Mouse (Mus musculus): ENCODE results near the gene Stk4. TPM values are rescaled to one million over a fixed set of nuclear protein-coding genes. Genes with fewer than 3 reads are reported as not detected.

Stk4 gene
- polyA plus RNA-seq, 1 experiment from 2014 or later = 15.2 TPM

DNA sequence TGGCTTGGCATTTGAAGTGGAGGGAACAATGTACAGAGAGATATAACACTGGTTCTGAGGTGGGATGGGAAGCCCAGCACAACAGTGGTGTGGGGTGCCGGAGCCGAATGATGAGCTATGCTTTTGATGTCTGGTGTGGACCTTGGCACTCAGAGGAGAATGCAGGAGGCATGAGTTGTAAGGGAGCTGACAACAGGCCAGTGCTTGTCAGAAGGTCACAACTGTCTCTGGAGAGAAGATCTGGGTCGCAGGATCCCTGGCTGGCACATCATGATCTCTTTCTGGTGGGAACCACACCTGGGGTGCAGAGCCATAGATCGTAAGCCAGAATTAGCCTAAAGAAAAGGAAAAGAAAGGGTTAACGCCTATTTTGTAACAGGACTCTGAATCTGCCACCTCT is 107.7 kb downstream of the Stk4 start:
- no peak overlapping the region for H3K9ac ChIP-seq (ENCODE audit: low read depth, low read length)
- ATAC-seq (replicated peaks; ENCODE audit: low FRiP score, low read depth) = no peak
- no peaks in the 10 kb centered on the region for H3K27me3 ChIP-seq (ENCODE audit: insufficient read depth, low read length)
- no peaks in the 10 kb centered on the region for H3K9me3 ChIP-seq (replicated peaks; ENCODE audit: low read length)
- 41% methylated on average over 5 of the region's 5 CpGs for WGBS
- H3K4me2 ChIP-seq (ENCODE audit: low read length) = no peak overlapping the region
- TF ChIP-seq CTCF (IDR thresholded peaks at IDR 0.05; ENCODE audit: low read depth) = no peak
- no peak for DNase-seq (ENCODE audit: low spot score)
- no peaks in the 10 kb centered on the region for H3K4me1 ChIP-seq (replicated peaks; ENCODE audit: insufficient read depth, low read length)
- no peak overlapping the region for H3K27ac ChIP-seq
- H3K36me3 ChIP-seq (ENCODE audit: insufficient read depth, low read length) = no peaks in the 10 kb centered on the region
- H3K4me3 ChIP-seq (replicated peaks; ENCODE audit: low read depth, low read length) = no peak overlapping the region

DNA sequence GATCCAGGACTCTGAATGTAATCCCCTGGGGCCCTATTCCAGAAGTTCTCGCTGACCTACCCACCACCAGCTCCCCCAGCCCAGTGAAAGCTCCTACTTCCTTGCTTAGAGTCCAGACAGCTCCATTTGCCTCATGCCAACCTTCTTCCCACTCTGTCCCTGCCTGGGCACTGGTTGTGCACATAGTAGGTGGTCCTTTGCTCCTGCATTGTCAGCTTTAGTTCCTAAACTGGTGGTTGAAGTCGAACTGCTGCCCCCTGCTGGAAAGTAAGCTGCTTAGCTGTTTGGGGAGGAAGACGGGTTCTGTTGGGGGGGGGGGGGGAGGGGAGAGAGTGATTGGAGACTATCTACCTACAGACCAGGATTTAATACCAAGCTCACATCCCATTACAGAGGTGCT is 110.0 kb downstream of the Stk4 start:
- ATAC-seq (replicated peaks; ENCODE audit: low FRiP score, low read depth) = no peak
- H3K27me3 ChIP-seq (ENCODE audit: insufficient read depth, low read length) = no peaks in the 10 kb centered on the region
- DNase-seq (ENCODE audit: low spot score) = peak; percentile 50

DNA sequence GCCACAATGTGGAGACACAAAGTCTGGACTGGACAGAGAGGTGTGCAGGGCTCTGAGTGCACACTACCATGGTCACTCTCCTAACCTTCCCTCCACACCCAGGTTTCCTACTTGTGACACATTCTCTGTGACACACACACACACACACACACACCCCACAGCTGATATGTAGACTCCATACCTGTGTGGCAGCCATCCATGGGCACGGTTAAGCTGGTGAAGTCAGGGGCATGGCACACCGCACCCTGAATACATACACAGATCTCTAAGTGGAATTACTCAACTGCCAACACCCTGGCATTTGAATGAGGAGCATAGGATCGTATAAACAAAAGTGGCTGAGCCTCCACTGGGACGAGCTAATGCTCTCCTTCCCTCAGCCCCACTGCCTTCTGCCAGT is 110.6 kb downstream of the Stk4 start:
- H3K27ac ChIP-seq = no peak overlapping the region
- no peak overlapping the region for H3K4me3 ChIP-seq (replicated peaks; ENCODE audit: low read depth, low read length)
- no peak overlapping the region for H3K4me2 ChIP-seq (ENCODE audit: low read length)
- H3K4me1 ChIP-seq (replicated peaks; ENCODE audit: insufficient read depth, low read length) = no peaks in the 10 kb centered on the region
- H3K9ac ChIP-seq (ENCODE audit: low read depth, low read length) = no peak overlapping the region
- no peaks in the 10 kb centered on the region for H3K27me3 ChIP-seq (ENCODE audit: insufficient read depth, low read length)
- DNase-seq (ENCODE audit: low spot score) (no peak), ATAC-seq (replicated peaks; ENCODE audit: low FRiP score, low read depth) (peak; percentile 37; the same call in 1 of the 2 replicates)
- H3K9me3 ChIP-seq (replicated peaks; ENCODE audit: low read length) = no peaks in the 10 kb centered on the region
- H3K36me3 ChIP-seq (ENCODE audit: insufficient read depth, low read length) = no peaks in the 10 kb centered on the region
- no peak for TF ChIP-seq CTCF (IDR thresholded peaks at IDR 0.05; ENCODE audit: low read depth)
- 79% methylated on average over 4 of the region's 4 CpGs for WGBS

More for the DNA sequence above, 110.0 kb downstream of the Stk4 start:
- Histone ChIP-seq H3K27ac (no peak overlapping the region), H3K4me3 (replicated peaks; ENCODE audit: low read depth, low read length) (no peak overlapping the region), H3K4me2 (ENCODE audit: low read length) (no peak overlapping the region), H3K9ac (ENCODE audit: low read depth, low read length) (no peak overlapping the region), H3K4me1 (replicated peaks; ENCODE audit: insufficient read depth, low read length) (no peaks in the 10 kb centered on the region), H3K36me3 (ENCODE audit: insufficient read depth, low read length) (no peaks in the 10 kb centered on the region), H3K9me3 (replicated peaks; ENCODE audit: low read length) (no peaks in the 10 kb centered on the region)
- WGBS = 47% methylated on average over 3 of the region's 3 CpGs
- peak; percentile 68 for TF ChIP-seq CTCF (IDR thresholded peaks at IDR 0.05; ENCODE audit: low read depth)

DNA sequence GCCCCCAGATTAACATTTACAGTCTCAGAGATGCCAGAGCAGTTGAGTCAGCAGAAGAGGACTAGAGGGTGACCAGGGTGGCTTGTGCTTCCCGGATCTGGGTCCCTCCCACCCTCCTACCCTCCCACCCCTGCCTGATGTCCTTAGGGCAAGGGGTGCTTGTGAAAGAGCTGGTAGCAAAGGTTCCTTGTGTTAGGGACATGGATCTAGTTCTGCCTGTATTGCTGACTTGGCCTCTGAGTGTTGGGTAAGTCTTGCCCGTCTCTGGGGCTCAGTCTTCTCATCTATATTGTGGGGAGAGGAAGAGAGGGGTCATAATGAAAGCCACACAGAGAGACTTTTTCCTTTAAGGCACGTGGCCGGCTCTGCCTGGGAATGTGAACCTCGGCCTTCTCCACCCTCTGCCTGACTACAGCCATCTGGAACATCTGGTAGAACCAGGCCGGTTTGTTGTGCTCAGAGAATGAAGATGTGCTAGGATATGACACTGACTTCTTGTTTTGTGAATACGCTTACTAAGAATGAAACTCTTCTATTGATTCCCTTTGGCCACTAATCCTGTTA is 112.7 kb downstream of the Stk4 start, which contains the start of gene Wfdc5:
Wfdc5 (minus strand) TSS at position 51 of the 564 bp plus-strand sequence.
- no peaks in the 10 kb centered on the region for H3K9me3 ChIP-seq (replicated peaks; ENCODE audit: low read length)
- ATAC-seq (replicated peaks; ENCODE audit: low FRiP score, low read depth) (no peak), DNase-seq (ENCODE audit: low spot score) (no peak)
- TF ChIP-seq CTCF (IDR thresholded peaks at IDR 0.05; ENCODE audit: low read depth) = no peak
- H3K9ac ChIP-seq (ENCODE audit: low read depth, low read length) = no peak within 1 kb of the TSS
- H3K27ac ChIP-seq = no peak within 1 kb of the TSS
- H3K4me3 ChIP-seq (replicated peaks; ENCODE audit: low read depth, low read length) = no peak within 1 kb of the TSS
- no peaks in the 10 kb centered on the region for H3K27me3 ChIP-seq (ENCODE audit: insufficient read depth, low read length)
- WGBS = 75% methylated on average over 7 of the region's 7 CpGs
- H3K36me3 ChIP-seq (ENCODE audit: insufficient read depth, low read length) = no peaks in the 10 kb centered on the region
- no peaks in the 10 kb centered on the region for H3K4me1 ChIP-seq (replicated peaks; ENCODE audit: insufficient read depth, low read length)
- H3K4me2 ChIP-seq (ENCODE audit: low read length) = no peak within 1 kb of the TSS

DNA sequence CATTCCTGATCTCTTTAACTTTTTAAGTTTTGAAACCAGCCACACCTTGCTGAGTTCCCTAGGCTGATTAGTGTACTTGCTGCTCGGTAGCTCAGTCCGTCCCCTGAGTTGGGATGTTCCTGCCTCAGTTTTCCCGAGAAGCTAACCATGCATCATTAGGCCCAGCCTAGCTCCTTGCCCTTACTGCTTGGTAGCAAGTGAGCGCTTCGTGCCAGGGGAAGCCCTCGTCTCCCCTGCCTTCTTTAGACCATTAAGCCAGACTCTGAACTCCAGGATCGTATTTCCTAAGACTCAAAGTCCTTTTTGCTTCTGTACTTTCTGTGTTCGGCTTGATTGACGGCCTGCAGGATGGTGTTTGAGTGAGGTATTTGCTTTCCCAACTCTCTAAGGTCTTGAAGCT is 113.2 kb downstream of the Stk4 start:
- DNase-seq (ENCODE audit: low spot score) = peak; percentile 38
- ATAC-seq (replicated peaks; ENCODE audit: low FRiP score, low read depth) = no peak
- Histone ChIP-seq H3K36me3 (ENCODE audit: insufficient read depth, low read length) (no peaks in the 10 kb centered on the region), H3K27me3 (ENCODE audit: insufficient read depth, low read length) (no peaks in the 10 kb centered on the region), H3K9me3 (replicated peaks; ENCODE audit: low read length) (no peaks in the 10 kb centered on the region), H3K4me1 (replicated peaks; ENCODE audit: insufficient read depth, low read length) (no peaks in the 10 kb centered on the region), H3K9ac (ENCODE audit: low read depth, low read length) (no peak overlapping the region), H3K4me2 (ENCODE audit: low read length) (no peak overlapping the region), H3K4me3 (replicated peaks; ENCODE audit: low read depth, low read length) (no peak overlapping the region), H3K27ac (no peak overlapping the region)
- TF ChIP-seq CTCF (IDR thresholded peaks at IDR 0.05; ENCODE audit: low read depth) = no peak
- WGBS = 47% methylated on average over 9 of the region's 9 CpGs

DNA sequence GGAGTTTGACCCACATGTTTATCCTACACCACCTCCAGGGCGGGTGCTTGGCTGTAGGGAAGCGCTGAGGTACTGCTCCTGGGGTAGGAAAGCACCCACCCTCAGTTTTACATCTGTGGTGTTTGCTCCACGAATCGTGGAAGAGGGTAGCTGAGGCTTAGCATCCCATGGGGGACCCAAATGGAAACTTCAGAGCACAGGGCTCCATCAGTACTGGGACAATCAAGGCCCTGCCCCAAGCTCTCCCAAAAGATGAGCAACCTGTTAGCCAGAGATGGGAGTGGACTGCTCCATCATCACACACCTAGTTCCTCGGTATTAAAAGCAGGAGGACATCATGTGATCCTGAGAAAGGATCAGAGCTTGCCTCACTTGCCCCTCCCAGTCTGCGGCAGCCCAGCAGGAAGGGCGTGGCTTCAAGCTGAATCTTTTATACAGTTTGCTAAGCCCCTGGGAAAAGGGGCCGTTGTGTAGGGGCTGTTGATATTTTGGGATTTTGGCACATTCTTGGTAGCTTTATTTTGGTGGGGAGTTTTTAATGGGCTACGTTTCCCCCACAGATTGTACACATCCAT is 114.1 kb downstream of the Stk4 start:
- H3K27me3 ChIP-seq (ENCODE audit: insufficient read depth, low read length) = no peaks in the 10 kb centered on the region
- H3K9ac ChIP-seq (ENCODE audit: low read depth, low read length) = no peak overlapping the region
- no peak overlapping the region for H3K4me3 ChIP-seq (replicated peaks; ENCODE audit: low read depth, low read length)
- DNase-seq (ENCODE audit: low spot score) (no peak), ATAC-seq (replicated peaks; ENCODE audit: low FRiP score, low read depth) (no peak)
- TF ChIP-seq CTCF (IDR thresholded peaks at IDR 0.05; ENCODE audit: low read depth) = no peak
- no peaks in the 10 kb centered on the region for H3K4me1 ChIP-seq (replicated peaks; ENCODE audit: insufficient read depth, low read length)
- H3K4me2 ChIP-seq (ENCODE audit: low read length) = no peak overlapping the region
- H3K9me3 ChIP-seq (replicated peaks; ENCODE audit: low read length) = no peaks in the 10 kb centered on the region
- WGBS = 51% methylated on average over 9 of the region's 9 CpGs
- H3K36me3 ChIP-seq (ENCODE audit: insufficient read depth, low read length) = no peaks in the 10 kb centered on the region
- H3K27ac ChIP-seq = no peak overlapping the region

Data from kidney, postnatal 0 days (tissue).